Mouse (Mus musculus): Measurements from ENCODE around the gene Nudt22.
A peak's percentile ranks its signal among the peaks of the same experiment; 100 is the strongest.

Nudt22 gene

DNA sequence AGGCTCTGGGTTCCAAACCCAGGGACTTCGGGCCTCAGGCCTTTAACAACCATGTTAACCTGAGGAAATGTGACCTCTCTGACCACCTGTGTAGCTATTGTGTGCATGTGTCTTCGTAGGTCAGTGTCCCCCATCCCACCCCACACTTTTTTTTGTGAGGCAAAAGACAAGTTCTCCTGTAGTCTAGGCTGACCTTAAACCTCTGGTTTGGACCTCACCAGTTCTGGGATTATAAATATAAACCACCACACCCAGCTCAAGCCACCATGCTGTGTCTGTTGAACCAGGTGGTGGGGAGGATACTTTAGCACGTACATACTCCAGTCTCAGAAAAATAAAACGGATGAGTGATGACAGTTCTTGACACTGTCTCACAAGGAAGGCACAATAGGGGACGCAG is 46.0 kb downstream of the Nudt22 start:
- no peak for DNase-seq (ENCODE audit: low read depth, low spot score)

DNA sequence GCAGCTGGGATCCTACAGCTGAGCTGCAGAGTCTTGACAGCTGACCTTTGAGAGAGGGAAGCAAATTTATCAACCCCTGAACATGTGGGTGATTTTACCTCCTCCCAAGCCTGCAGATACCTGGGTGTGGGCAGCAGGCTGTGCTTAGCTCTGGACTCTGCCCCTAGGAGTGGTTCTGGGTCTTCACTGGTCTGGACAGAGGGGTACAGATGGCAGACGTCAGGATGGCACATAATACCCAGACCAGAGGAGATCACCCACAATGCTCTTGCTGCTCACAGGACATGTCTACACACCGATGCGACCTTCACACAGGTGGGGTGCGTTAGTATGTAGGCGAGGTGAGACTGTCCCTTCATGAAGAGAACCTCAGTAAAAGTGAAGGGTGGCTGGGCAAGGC is 46.4 kb downstream of the Nudt22 start:
- no peak for DNase-seq (ENCODE audit: low read depth, low spot score)

DNA sequence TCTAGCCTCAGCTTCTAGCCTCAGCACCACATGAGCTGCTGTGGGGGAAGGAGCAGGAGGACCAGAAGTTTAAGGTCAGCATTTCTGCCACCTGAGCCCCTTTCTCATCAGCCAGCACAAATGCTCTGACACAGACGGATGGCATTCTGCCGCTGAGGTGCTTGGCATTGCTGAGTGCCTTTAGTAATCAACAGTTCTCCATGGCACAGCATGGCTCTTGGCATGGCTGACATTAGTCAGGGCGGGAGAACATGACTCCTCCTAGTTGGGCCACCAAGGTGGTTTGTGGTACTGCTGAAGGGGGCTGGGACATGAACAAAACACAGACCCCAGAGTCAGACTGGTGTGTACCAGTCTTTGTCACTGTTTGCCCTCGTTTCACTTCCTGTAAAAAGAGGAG is 47.7 kb downstream of the Nudt22 start:
- DNase-seq (ENCODE audit: low read depth, low spot score): no peak

DNA sequence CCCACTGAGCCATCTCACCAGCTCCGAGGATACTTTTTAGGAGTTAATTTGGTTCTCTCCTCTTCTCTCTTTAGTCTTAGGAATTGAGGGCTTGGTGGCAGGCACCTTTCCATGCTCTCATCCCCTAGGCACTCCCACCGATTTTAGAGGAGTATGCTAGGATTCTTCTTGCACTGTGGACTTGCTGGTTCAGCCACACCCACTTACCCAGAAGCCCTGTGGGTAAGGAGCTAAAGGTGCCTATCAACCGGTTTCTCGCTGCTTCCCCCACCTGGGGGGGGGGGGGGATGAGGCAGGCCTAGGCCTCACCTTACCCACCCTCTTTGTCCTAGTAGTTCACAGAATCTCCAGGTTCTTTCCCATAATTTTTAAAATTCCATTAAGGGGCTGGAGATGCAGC is 48.2 kb downstream of the Nudt22 start:
- peak; percentile 58 for DNase-seq (ENCODE audit: low read depth, low spot score)

DNA sequence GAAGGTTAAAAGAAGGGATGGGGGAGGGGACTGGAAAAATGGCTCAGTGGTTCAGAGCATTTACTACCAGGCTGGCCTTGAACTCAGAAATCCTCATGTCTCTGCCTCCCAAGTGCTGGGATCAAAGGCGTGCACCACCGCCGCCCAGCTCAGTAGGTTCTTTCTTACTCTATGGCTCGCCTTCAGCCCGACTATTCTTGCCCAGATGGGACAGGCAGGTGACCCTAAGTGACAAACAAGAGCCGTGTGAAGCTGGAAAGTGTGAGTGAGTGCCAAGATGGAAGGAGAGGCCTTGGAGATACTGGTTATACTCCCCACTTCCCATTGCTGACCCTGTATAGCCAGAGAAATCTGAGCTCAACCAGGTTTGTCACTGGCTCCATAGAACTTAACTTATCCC is 52.2 kb downstream of the Nudt22 start:
- DNase-seq (ENCODE audit: low read depth, low spot score): no peak
